Mouse (Mus musculus) G1E-ER4 (cell line): ENCODE data around the gene Sept5. TPM values are rescaled to one million over a fixed set of nuclear protein-coding genes. Genes with fewer than 3 reads are reported as not detected.

Experiments
- GATA1 ChIP-seq: IDR thresholded peaks from one replicate; pipeline ENCODE4 v1.8.0; 2012; ENCODE audit warnings: low read length, inconsistent platforms
- polyA plus RNA-seq: library from polyadenylated mRNA; stranded (reverse); fragments of >175 nt; gene quantifications from 2 replicates; pipeline ENCODE4 v1.2.3, GENCODE M21; 2012

Sept5 gene
- polyA plus RNA-seq, 1 experiment = not detected

DNA sequence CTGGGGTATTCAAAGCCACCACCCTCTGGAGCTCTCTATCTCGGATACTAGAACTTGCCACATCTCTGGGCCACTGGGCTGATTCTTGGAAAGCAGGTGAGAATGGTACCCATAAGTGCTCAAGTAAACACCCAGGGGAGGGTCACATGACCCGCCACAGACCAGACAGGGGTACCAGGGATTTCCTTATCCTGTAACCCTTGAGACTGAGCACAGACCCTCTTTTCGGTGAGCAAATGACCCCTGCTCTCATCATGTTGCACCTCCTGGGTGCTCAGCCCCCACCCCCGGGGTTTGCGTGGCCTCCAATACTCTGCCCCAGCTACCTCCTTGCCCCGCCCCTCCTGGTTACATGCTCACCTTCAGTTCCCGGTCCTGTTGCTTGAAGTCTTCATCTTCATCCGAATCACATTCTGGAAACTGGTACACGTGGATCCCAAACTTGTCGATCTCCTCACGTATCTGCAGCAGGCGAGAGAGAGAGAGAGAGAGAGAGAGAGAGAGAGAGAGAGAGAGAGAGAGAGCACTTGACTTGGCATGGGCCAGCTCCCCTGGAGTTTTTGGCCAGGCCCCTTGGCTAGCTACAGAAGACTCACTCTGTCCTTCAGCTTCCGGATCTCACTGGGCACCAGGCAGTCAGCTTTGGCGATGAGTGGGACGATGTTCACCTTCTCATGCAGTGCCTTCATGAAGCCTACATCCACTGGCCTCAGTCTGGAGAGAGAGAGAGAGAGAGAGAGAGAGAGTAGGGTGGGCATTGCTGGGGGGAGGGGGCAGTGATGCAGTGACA is 5.8 kb downstream of the Sept5 start:
- TF ChIP-seq GATA1 = no peak

DNA sequence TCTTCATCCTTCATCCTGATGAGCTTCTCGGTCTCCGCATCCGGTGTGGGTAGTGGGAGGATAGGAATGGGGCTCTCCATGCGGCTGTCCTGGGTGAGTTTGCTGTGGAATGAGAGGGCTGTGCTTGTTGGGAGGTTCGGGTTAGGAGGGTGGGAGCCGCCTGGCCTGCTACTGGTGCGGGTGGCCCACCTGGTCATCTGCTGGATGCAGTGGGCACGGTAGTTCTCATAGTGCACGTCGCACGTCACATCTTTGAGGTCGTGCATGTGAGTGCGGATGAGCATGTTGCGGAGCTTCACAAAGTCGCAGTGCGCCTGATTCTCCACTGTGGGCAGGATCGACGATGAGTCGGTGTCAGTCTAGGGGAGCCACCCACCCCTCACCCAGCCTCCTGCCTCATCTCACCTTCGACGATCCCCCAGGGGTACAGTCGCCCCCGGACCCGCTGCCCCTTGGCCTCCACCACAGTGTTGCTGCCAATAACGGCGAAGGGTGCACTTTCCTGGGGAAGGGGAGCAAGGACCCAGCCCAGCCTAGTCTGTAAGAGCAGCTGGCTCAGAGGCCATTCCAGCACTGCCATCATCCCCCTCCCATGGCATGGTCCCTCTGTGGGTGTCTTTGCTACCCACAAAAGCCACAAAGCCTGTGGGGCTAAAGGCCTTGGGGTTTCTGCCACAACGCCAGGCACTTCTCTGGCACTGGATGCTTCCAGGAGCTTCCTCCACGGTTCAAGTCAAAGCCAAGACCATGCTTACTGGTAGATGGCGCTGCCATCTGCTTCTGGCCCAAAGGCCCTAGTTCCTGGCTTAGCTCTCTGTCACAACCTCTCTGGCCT is 6.6 kb downstream of the Sept5 start:
- TF ChIP-seq GATA1 = no peak

DNA sequence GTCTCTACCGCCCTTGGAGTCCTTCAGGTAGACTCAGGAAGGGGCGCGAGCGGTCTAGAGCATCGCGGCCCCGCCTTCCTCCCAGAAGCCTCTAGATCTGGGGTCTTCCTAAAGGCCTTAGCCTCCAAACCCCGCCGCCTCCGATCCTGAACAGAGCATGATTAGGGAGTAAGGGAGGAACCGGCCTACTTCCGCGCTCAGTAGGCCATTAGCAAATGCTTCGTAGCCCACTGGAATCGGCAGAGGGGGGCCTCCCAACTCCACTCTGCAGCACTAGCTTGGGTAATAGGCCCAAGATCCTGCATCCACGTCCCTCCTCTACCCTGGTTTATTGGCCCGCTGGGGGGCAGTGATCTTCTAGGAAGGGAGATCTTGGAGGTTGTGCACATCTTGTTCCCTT is 7.7 kb downstream of the Sept5 start, which contains the start of gene Gp1bb:
Gp1bb (minus strand) TSS at position 385 of the 400 bp plus-strand sequence.
- TF ChIP-seq GATA1 = no peak

DNA sequence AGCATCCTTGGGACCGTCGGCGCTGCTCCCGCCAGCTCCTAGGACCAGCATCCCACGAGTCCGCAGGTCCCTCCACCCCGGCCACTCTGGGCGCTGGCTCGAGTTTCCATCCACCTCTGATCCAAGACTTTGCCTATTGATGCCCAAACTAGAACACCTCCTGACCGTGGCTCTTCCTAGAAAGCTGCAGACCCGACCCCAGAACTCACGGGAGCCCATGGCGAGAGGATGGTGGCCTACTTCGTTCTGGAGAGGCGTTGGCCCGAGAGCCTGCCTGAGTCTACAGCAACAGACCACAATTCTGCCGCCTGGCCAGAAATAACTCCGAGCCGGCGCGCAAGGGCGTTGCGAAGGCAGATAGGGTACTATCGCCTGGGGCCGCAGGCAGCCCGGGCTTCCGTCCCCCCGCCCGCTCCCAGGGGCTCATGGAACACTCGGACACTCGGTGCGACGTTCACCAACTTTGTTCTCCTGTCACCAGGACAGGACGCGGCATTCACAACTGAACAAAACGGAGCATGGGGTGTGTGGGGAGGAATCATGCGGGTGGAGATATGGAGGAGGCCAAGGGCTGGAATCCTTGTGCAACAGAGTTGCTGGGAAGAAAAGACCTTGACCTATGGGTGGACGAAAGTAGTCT is 8.3 kb downstream of the Sept5 start:
- TF ChIP-seq GATA1 = no peak

DNA sequence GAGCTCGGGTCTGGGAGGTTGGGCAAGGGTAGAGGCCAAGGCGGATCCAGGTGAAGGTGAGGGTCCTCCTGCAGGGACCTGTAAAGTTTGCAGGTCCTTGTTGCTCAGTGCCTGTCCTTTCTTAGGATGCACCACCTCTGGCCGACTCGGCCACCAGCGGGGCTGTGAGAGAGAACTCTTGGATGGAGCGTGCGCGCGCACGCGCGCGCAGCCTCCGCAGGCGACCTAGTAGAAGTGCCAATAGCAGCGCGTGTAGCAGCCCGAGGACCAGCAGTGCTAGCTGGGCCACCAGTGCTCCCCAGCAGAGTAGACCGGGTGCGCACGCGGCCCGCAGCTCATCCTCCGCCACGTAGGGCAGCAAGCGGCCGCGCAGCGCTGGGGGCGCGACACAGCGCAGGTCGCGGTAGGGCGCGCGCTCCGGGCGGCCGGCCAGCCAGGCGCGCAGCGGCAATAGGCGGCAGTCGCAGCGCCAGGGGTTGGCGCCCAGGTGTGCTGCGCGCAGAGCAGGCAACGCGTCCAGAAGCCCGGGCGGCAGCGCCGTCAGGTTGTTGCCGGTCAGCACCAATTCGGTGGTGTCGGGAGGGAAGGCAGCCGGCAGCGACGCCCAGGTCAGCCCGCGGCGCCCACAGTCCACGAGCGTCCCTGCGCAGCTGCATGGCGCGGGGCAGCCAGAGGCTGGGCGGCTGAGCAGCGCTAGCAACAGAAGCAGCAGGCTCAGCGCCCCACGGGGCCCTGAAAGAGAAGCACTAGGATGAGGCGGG is 9.0 kb downstream of the Sept5 start:
- no peak for TF ChIP-seq GATA1

DNA sequence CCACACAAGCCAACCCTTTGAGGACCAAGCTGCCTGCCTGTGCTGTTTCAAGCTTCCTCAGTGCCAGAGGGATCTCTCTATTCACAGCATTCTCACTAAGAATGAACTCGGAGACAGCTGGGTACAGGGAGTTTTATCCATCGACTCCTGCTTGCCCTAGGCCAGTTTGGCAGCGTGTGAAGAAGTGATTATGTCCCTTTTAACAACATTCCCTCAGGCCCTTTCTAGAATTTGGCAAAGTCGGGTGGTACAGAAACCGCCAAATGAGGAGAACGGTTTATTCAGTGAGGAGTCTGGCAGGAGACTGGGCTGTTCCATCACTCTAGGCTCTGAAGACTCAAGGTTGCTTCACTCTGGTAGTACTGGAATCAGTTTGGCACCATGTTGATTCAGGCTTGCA is 9.6 kb downstream of the Sept5 start:
- no peak for TF ChIP-seq GATA1

DNA sequence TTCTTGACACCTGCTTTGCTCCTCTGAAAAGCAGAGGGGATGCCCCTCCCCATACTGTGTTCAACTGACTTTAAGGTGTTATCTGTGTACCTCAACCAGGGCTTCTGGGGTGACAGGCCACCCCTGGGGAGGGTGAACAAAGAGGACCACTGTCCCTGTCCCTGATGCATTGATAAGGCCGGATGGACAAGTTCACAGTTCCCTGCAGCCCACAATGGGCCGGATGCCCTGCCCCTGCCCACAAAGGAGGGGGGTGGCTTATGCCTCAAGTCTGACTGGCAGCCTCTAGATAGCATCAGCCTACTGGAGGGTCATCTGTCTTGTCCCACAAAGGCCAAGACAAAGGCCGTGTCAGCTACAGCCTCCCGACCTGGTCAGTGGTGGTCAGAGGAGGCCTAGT is 10.6 kb downstream of the Sept5 start:
- TF ChIP-seq GATA1 = no peak

DNA sequence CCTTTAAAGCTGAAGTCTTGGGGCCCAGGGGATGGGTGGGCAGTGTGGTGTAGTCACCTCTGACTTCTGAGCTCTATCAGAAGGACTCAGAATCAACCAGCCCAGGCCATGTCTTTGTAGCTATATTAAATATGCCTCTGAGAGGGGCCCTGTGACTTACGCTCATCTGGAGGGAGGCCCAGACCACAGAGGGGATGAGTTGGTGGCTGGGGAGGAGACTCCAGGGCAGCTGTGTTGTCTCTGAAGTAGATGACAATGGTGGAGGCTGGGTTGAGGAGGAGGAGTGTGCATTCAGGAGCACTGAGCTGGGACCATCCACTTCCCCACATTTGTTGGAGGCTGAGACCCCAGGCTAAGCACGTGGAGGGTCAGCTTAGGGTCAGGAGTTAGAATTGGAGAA is 11.5 kb downstream of the Sept5 start:
- TF ChIP-seq GATA1 = no peak

DNA sequence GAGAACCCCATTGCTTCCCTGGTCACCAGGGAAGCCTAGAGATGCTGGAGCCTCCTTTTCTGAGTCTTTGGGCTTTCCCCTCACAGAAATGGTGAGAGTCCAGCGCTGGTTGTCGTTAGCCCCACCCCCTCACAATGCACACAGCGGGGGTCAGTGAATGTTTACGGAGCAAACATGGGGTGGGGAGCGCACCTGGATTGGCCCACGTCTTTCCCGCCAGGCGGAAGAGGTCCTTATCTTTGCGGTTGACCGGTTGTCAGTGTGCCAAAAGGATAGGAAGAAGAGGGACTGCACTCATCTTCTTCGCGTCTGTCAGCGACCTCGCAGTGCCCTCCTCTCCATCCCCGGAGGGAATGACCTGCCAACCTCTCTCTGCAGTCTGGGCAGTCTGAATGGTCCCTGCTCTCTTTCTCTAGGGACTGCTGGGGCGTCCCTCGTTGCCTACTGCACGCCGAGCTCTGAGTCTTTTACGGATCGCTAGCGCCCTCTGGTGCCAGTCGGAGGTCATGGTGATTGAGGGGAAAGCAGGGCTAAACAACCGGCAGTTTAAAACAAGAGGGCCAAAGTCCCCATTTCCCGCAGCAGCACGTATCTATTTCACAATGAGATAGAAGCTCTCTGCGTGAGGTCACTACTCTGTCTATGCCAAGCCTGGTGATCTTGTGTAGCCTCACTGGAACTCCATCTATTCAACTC is 12.2 kb downstream of the Sept5 start:
- TF ChIP-seq GATA1 = no peak

DNA sequence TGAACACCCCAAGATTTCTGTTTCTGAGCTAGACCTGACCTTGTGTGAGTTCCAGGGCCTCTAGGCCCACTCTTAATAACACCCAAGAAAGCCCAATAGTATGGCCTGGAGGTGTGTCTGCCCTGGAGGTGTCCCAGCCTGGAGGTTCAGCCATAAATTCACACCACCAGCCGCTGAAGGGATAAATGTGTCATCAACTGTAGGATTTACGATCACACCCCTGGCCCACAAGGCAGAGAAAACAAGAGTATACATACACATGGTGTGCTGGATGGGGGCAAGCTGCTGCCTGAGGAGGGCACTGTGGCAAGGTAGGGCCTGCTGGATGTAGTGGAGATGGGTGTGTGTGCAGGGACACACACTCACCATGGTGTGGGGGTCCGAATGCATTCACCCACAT is 16.5 kb downstream of the Sept5 start:
- TF ChIP-seq GATA1 = no peak

DNA sequence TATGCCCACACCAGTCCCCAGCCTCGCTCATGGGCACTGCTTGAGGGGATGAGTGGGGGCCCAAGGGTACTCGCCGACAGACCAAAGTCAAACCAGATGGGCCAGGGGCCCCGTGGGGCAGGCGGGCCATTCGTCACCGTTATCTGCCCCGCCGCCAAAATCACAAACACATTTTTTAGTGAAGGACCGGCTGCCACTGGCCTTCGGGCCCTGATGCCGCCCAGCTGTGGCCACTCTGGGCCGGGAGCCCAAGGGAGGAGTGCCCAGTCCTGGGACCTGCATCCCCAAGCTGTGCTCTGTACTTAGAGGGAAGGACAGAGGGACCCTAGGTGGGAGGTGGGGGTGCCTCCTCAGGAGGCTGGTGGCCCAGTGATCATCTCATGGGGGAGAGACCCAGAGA is 18.0 kb downstream of the Sept5 start:
- TF ChIP-seq GATA1 = no peak

DNA sequence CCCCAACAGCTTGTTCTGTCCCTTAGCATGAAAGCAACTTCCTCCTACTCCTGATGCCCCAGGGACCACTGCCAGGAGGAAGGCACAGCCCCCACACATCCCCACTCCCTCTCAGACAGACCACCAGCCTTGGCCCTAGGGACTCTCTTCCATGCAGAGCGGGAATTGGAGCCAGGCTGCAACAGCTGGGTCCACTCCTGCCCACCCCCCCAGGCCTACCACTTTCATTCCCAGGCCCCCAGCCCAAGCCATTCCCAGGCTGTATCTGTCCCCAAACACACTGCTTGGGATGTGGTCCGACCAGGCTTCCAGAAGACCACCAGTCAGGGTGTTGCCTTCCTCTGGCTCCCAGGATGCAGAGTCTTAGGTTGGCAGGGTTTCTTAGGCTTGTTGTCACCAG is 20.7 kb downstream of the Sept5 start:
- TF ChIP-seq GATA1 = no peak

DNA sequence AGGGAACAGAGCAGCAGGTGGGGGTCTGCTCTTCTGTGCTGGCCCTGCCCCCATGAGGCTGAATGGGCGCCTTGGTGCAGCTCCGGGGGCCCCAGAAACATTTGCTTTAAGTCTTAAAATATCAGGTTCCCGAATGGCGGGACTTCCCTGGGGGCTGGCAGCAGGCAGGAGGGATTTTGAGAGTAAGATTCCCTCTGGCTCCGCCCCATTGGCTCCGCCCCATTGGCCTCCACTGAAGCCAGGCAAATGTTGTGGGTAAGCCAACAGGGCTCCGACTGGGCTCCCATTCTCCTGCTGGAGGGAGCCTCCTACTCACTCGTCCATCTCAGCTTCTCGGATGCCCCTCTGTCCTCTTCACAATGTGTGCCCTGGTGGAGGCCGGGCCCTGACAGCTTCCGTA is 21.5 kb downstream of the Sept5 start:
- no peak for TF ChIP-seq GATA1

DNA sequence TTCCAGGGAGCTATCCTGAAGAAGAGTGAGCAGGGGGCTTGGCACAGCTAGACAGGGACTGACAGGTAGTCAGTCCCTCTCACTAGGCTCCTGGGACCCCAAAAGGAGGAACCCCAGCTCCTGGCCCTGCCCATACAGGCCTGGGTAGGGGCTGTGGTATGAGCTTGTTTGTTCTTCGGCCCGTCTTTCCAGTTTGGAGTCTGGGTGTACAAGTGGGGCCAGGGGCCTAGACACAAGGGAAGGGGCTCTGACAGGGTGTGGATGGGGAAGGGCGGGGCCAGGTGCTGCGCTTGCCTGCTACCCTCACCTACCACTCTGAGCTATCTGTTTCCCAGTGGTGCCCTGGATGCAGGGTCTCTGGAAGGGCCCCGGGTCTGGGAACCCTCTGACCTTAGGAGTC is 24.0 kb downstream of the Sept5 start:
- TF ChIP-seq GATA1 = no peak

DNA sequence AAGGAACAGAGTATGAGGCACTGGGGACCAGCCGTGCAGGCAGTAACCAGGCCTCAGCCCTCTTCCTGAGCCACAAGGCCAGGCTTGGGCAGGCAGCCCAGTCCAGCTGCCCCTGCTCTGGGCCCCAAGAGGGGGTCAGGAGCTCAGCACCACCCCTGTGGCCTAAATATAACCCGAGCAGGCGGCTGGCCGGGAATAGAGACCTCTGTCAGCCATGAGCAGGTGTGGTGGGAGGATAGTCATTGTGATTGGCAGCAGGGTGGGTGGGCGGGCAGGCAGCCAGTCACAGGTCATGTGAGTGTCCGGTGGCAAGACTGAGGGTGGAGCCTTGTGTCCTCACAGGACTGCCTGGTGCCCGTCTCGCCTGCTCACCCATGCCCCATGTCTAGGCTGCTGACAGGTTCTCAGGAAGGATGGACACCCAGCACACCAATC is 25.5 kb downstream of the Sept5 start:
- no peak for TF ChIP-seq GATA1
